Mouse (Mus musculus) embryonic facial prominence, embryonic 14.5 days (tissue): ENCODE results near the gene Nuak1. TPM values are rescaled to one million over a fixed set of nuclear protein-coding genes. Genes with fewer than 3 reads are reported as not detected.

Experiments used
- ATAC-seq: fragments of 200-750 bp; cut with Nextera tagmentation; 2 replicates; pipeline ENCODE4 v1.8.0; 2017; ENCODE audit warnings: low read depth, moderate number of reproducible peaks, moderate TSS enrichment
- DNase-seq: peaks from one replicate; pipeline ENCODE4 v3.0.0-alpha.2; 2015; ENCODE audit warnings: low spot score
- H3K27ac ChIP-seq: fragments of 300-500 bp; sonication (generic); replicated peaks from 2 replicates; pipeline ENCODE4 v1.5.1; 2014; ENCODE audit warnings: low read depth, mild to moderate bottlenecking, low read length, moderate library complexity
- H3K27me3 ChIP-seq: fragments of 300-500 bp; sonication (generic); replicated peaks from 2 replicates; pipeline ENCODE4 v1.6.1; 2014; ENCODE audit warnings: low read length; ENCODE audit not compliant: control insufficient read depth, insufficient read depth
- H3K36me3 ChIP-seq: fragments of 300-500 bp; sonication (generic); 2 replicates; pipeline ENCODE4 v1.6.1; 2014; ENCODE audit warnings: low read length, mixed read lengths; ENCODE audit not compliant: control insufficient read depth, insufficient read depth
- H3K4me1 ChIP-seq: fragments of 300-500 bp; sonication (generic); 2 replicates; pipeline ENCODE4 v1.6.1; 2014; ENCODE audit warnings: antibody characterized with exemption, low read length; ENCODE audit not compliant: control insufficient read depth, insufficient read depth
- H3K4me2 ChIP-seq: fragments of 300-500 bp; sonication (generic); 2 replicates; pipeline ENCODE4 v1.6.1; 2014; ENCODE audit warnings: low read depth, mild to moderate bottlenecking, low read length, moderate library complexity, mixed read lengths
- H3K4me3 ChIP-seq: fragments of 300-500 bp; sonication (generic); 2 replicates; pipeline ENCODE4 v1.5.1; 2014; ENCODE audit warnings: low read depth, mild to moderate bottlenecking, low read length
- H3K9ac ChIP-seq: fragments of 300-500 bp; sonication (generic); 2 replicates; pipeline ENCODE4 v1.6.1; 2014; ENCODE audit warnings: low read depth, mild to moderate bottlenecking, low read length, moderate library complexity, mixed read lengths
- H3K9me3 ChIP-seq: fragments of 300-500 bp; sonication (generic); 2 replicates; pipeline ENCODE4 v1.6.1; 2016; ENCODE audit warnings: low read length; ENCODE audit not compliant: control insufficient read depth
- WGBS: fragments of 180-500 bp; shearing (Covaris S2); extraction: QIAGEN DNeasy Blood & Tissue Kit; methylation state at CpG from one replicate; pipeline ENCODE4 v1.1.7; 2014; 5-methylcytosine and 5-hydroxymethylcytosine counted together
- polyA plus RNA-seq: library from polyadenylated mRNA; unstranded; fragments of >200 nt; fragmentation: Nextera tagmentation; extraction: Ambion mirVana; gene quantifications from 2 replicates; pipeline ENCODE4 v1.2.1, GENCODE M21; 2014

The Nuak1 gene
- polyA plus RNA-seq, 1 experiment from 2014 or later, result 3.7 TPM

DNA sequence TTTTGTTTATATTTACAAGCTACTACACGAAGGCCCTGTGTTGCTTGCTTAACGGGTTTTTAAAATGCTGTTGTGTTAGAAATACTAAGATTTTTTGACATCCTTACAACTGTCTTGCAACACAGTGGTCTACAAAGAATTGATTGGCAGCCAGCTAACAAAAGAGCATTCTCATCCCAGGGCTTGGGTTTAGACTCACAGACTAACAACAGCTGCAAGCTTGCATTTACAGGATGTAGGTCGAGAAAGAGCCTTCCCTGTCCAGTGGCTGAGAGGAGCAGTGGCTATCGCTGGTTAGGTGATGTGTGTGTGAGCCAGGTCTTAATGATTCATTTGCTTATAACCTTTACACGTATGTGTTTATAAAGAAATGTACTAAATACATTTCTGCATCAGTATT lies 94.7 kb downstream of the Nuak1 start:
- no peak overlapping the region for H3K27ac ChIP-seq
- H3K9ac ChIP-seq, result no peak overlapping the region
- H3K4me3 ChIP-seq, result no peak overlapping the region
- 0 out of 2 replicates have a peak, but pooled peaks cover 3% of the 10 kb centered on the region for H3K9me3 ChIP-seq
- DNase-seq, result peak; percentile 36
- H3K27me3 ChIP-seq, result no peaks in the 10 kb centered on the region
- no peak overlapping the region for H3K4me2 ChIP-seq
- H3K36me3 ChIP-seq, result no peaks in the 10 kb centered on the region
- no peak for ATAC-seq
- H3K4me1 ChIP-seq, result no peaks in the 10 kb centered on the region
- WGBS, result 64% methylated on average over 5 of the region's 5 CpGs

DNA sequence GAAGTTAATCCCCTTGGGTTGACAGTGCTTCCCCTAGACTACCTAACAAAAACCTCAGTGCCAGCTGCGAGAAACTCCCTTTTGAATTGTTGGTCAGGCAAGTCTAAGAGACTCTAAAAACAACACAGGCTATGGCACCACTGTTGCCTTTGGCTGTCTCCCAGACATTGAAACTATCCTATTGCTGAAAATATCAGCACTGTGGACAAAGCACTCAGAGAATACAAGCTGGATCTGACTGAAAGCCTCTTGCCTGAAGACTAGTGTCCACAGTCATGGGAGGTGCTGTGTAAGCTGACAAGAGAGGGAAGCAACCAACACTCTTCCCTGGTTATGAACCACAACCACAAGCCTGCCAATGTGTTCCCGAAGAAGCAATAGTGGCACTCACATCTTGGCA lies 96.9 kb downstream of the Nuak1 start:
- 0 out of 2 replicates have a peak, but pooled peaks cover 3% of the 10 kb centered on the region for H3K9me3 ChIP-seq
- H3K4me1 ChIP-seq, result no peaks in the 10 kb centered on the region
- H3K9ac ChIP-seq, result no peak overlapping the region
- no peak overlapping the region for H3K27ac ChIP-seq
- H3K27me3 ChIP-seq, result no peaks in the 10 kb centered on the region
- H3K4me3 ChIP-seq, result no peak overlapping the region
- no peak overlapping the region for H3K4me2 ChIP-seq
- 79% methylated on average over 2 of the region's 2 CpGs for WGBS
- no peak for ATAC-seq
- DNase-seq, result no peak
- H3K36me3 ChIP-seq, result no peaks in the 10 kb centered on the region

DNA sequence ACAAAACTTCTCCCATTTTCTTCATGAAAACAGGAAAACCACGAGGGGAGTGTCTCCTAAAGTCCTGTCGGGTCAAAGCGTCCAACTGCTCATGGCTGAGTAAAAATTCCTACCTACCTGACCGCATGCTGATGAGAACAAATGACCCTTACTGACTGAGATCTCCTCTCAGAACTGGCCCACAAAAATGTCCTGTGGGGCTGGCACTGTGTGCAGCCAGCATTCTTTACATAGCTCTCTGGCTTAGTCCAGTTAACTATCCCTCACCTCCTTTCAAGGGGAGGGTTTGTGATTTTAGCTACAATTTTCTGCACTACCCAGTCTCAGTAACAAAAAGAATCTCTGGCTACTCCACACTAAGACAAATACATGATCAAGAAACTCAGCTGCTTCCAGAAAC lies 100.9 kb downstream of the Nuak1 start:
- no peak for ATAC-seq
- Histone ChIP-seq H3K9ac (no peak overlapping the region), H3K9me3 (0 out of 2 replicates have a peak, but pooled peaks cover 3% of the 10 kb centered on the region), H3K4me1 (no peaks in the 10 kb centered on the region), H3K36me3 (no peaks in the 10 kb centered on the region), H3K27ac (no peak overlapping the region), H3K27me3 (no peaks in the 10 kb centered on the region), H3K4me2 (no peak overlapping the region), H3K4me3 (no peak overlapping the region)
- WGBS, result 65% methylated on average over 4 of the region's 4 CpGs
- no peak for DNase-seq

DNA sequence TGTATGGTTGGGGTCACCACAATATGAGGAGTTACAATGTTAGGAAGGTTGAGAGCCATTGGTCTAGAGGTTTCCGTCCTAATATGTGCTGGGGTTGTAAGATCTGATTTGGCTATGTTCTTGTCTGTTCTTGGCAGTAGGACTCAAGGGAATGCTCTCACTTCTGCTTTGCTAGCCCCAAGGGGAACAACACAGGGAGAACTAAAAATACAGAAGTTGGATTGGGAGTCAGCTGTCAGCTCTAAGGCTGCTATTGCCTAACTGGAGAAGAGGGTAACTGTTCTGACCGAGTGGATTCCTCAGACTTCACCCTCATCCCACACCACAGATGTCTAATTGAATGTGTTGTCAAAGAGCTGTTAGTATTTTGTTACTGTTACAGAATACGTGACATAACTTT lies 101.6 kb downstream of the Nuak1 start:
- no peaks in the 10 kb centered on the region for H3K27me3 ChIP-seq
- WGBS, result 81% methylated on average over 3 of the region's 3 CpGs
- H3K4me3 ChIP-seq, result no peak overlapping the region
- no peaks in the 10 kb centered on the region for H3K4me1 ChIP-seq
- H3K4me2 ChIP-seq, result no peak overlapping the region
- H3K36me3 ChIP-seq, result no peaks in the 10 kb centered on the region
- H3K9me3 ChIP-seq, result no peaks in the 10 kb centered on the region
- DNase-seq (peak; percentile 41), ATAC-seq (no peak)
- H3K27ac ChIP-seq, result no peak overlapping the region
- H3K9ac ChIP-seq, result no peak overlapping the region

DNA sequence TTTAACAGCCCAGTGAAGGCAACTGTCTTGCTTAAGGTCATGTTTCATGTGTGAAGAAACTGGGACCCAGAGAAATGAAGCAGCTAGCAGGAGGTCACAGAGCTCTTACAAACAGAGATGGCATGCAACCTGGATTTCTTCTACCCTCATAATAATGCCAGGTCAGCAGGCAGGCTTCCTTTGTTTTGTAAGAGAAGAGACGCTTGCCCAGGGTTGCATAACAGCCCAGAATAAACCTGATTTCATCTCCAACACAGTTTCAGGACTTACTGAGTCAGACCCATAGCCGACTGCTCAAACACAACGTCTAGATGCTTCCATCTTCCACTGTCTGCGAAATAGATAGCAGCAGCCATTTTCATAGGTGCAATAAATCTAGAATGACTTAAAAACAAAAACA lies 105.0 kb downstream of the Nuak1 start:
- Histone ChIP-seq H3K4me3 (no peak overlapping the region), H3K9ac (no peak overlapping the region), H3K4me1 (no peaks in the 10 kb centered on the region), H3K27ac (no peak overlapping the region), H3K9me3 (no peaks in the 10 kb centered on the region), H3K36me3 (no peaks in the 10 kb centered on the region), H3K27me3 (no peaks in the 10 kb centered on the region), H3K4me2 (no peak overlapping the region)
- ATAC-seq (no peak), DNase-seq (no peak)
- WGBS, result 86% methylated on average over 4 of the region's 4 CpGs

DNA sequence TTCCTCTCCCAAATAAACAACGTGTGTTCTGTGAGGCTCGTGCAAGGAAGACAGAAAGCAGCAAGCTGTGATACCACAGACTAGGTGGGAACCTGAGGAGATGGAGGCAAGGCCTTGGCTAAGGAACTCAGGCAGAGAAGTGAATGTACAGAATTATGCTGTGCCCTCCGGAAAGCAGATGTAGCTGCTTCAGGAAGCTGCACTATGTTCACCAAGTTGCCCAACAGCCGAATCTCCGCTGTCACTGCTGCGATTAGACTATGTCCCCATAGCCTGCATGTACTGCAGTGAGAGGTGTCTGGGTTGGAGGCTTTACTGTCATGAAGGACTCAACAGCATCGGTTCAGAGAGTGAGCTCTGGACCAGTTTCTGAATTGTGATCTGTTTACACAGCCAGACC lies 110.6 kb downstream of the Nuak1 start:
- Histone ChIP-seq H3K36me3 (no peaks in the 10 kb centered on the region), H3K27me3 (no peaks in the 10 kb centered on the region), H3K27ac (no peak overlapping the region), H3K9me3 (no peaks in the 10 kb centered on the region), H3K4me2 (no peak overlapping the region), H3K4me1 (no peaks in the 10 kb centered on the region), H3K4me3 (no peak overlapping the region), H3K9ac (no peak overlapping the region)
- ATAC-seq (no peak), DNase-seq (no peak)
- WGBS, result 81% methylated on average over 7 of the region's 7 CpGs

DNA sequence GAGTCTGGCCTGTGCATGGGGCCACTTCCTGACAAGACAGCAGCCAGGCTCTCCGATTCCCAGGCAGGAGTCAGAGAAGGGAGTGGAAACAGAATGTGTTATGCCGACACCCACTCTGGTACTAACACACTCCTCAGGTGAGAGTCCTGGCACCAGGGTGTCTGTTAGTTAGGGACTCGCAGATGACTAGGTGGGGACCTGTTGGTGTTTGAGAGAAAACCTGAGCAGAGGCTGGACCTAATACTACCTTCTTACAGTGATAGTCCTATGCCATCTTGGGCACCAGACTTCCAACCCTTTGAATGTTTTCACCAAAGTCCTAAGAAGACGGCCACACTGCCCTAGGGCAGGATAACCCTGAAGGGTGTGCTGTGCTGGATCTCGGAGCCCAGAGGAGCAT lies 111.1 kb downstream of the Nuak1 start:
- Histone ChIP-seq H3K4me3 (no peak overlapping the region), H3K4me1 (no peaks in the 10 kb centered on the region), H3K9ac (no peak overlapping the region), H3K27ac (no peak overlapping the region), H3K27me3 (no peaks in the 10 kb centered on the region), H3K36me3 (no peaks in the 10 kb centered on the region), H3K9me3 (no peaks in the 10 kb centered on the region), H3K4me2 (no peak overlapping the region)
- DNase-seq (no peak), ATAC-seq (no peak)
- WGBS, result 70% methylated on average over 5 of the region's 5 CpGs

DNA sequence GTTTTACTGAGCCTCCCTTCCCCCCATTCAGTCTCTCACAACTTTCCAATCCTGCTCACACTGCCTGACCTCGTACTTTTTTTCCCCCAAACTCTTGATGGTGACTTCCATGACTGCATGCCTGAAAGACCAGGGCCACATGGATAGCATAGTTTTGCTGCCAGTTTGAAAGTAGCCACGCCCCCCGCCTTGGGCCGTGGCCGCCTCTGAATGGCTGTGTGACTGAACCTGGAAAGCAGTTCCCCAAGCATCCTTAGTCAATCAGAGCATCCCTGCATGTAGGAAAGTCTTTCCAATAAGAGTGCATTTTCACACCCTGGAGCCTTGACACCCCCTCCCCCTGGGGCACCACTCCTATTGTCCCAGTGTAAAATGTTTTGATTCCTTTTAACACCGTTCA lies 116.4 kb downstream of the Nuak1 start:
- no peaks in the 10 kb centered on the region for H3K9me3 ChIP-seq
- peaks cover 5% of the 10 kb centered on the region; the same call in 1 of the 2 replicates for H3K4me1 ChIP-seq
- no peak for ATAC-seq
- WGBS, result 50% methylated on average over 6 of the region's 6 CpGs
- H3K4me3 ChIP-seq, result no peak overlapping the region
- no peaks in the 10 kb centered on the region for H3K36me3 ChIP-seq
- no peaks in the 10 kb centered on the region for H3K27me3 ChIP-seq
- no peak for DNase-seq
- H3K4me2 ChIP-seq, result no peak overlapping the region
- no peak overlapping the region for H3K27ac ChIP-seq
- no peak overlapping the region for H3K9ac ChIP-seq
